Mouse (Mus musculus) frontal cortex, postnatal 36 days (tissue): ENCODE measurements around the gene Ifitm5.
"Not testable (repeated sequence)": the region's sequence is repeated elsewhere in the genome, so short reads cannot be mapped to it uniquely, and the experiment has no call there.

Experiments
- DNase-seq, 2 experiments: peaks; one replicate each; pipeline ENCODE4 v3.0.0; 2022; ENCODE audit warnings: low spot score in 2 of 2

Gene Ifitm5

GRCm38 (mm10) chr7:140949824-140950530 lies at the start of gene Ifitm5:
Gene Ifitm5, minus strand, starts transcription at chr7:140950291.
- no peak for DNase-seq

DNA sequence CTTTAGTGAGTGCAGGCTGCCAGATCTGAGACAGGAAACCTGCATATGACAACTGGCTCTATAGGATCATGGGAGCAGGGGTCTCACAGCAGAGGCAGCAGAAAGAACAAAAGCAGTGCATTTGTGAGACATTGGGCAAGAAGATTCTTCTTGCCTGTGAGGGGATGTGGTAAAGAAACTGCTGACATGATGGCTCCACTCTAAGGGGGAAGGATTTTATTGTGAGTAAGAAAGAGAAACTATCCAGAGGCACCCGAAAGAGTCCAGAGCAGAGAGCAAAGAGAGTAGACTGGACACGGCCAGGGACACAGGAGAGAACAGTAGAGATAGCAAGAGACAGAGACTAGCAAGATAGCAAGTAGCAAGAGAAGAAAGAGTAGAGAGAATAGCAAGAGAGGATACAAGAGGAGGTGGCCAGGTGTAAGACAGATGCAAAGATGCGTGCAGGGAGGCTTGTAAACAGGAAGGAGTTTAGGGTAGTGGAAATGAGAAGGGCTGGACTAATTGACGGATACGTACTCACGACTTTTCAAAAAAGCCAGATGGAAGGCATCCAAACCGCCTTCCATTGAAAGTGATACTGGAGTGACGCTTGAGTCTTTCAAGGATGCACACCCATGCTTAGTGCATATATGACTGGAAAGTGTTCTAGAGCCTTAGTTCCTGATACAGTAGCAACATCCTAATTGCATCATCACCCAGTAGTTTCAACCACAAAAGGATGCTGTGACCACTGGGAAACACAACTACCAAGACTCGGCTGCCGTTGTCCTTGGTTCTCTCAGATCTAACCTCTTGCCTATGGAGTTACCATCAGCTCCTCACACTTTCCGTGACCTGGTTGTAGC lies 49.0 kb upstream of the Ifitm5 start:
- no peak for DNase-seq

GRCm38 (mm10) chr7:140997817-140998216 lies 47.7 kb upstream of the Ifitm5 start:
- no peak for DNase-seq

GRCm38 (mm10) chr7:140991117-140991689 lies 41.1 kb upstream of the Ifitm5 start:
- DNase-seq = no peak

DNA sequence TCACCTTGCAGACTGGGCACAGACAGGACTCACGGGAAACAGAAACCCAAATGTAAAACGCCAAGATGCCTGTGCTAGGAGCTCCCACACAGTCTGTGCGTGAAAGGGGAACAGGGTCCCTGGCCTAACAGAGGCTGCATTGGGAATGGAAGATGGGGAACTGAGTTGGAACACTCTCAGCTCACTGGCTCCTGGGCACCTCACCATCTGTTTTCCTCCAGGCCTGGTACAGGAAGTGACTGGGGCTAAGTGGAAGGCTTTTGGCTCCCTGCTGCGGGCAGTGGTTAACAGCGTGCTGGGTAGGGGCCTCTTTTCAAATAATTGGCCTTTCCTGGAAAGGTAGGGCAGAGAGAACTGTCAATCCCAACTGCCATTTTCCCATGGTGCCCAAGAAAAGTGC lies 40.5 kb upstream of the Ifitm5 start:
- DNase-seq = no peak

- no peak for DNase-seq
Observed at GRCm38 (mm10) chr7:140990185-140990584, 40.1 kb upstream of the Ifitm5 start.

DNA sequence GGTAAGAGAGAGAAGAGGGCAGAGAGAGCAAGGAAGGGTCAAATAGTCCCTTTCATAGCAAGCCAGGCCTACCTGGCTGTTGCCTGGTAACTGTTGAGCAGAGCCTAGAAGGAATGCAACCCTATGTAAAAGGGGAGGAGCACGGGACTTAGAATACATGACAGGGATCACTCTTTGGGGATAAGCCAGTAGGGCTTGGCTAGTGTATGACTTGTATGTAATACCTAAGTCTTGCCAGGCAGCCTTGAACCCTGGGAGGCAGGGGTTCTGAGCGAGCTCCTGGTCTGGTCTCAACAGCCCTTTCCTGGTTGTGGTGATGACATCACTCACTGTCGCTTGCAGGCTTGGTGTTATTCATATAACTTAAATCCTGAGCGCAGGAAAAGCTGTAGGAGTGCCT lies 38.9 kb upstream of the Ifitm5 start:
- no peak for DNase-seq

GRCm38 (mm10) chr7:140987182-140988138 lies 37.4 kb upstream of the Ifitm5 start:
- DNase-seq = peak; percentile 29 to 69

DNA sequence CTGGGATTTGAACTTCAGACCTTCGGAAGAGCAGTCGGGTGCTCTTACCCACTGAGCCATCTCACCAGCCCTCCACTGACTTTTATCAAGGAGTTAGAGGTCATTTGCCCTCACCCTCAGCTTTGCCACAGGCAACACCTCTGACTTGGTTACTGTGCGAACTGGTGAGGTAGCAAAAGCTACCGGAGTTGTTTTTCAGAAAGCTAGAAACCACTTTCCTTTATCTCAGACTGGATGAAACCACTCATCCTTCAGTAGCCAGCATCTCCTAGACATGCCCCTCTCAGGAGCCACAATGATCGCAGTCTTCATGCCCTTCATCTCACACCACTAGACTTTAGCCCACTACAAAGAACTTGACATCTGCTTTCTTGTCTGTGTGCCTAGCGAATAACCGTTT lies 32.9 kb upstream of the Ifitm5 start:
- no peak for DNase-seq

- DNase-seq = no peak
Observed at GRCm38 (mm10) chr7:140981704-140982103, 31.6 kb upstream of the Ifitm5 start.

DNA sequence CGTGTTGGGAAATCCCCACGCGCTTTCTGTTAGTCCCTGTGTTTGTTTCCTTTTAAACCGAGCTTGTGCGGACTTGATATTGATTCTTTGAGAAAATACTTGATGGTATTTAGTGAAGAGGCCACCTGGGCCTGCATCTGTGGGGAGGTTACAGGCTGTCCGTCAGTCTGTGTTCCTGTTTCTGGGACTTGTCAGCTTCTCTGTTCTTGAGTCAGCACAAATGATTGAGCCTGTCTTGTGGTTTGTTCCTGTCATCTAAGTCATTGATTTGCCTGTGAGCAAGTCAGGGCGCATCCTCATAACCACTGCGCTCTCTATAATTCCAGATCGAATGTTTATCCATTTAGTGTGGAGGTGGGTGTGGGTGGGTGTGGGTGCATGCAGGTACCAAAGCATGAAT lies 26.6 kb upstream of the Ifitm5 start:
- not testable (repeated sequence) for DNase-seq

- no peak for DNase-seq
Observed at GRCm38 (mm10) chr7:140975465-140975864, 25.4 kb upstream of the Ifitm5 start.

DNA sequence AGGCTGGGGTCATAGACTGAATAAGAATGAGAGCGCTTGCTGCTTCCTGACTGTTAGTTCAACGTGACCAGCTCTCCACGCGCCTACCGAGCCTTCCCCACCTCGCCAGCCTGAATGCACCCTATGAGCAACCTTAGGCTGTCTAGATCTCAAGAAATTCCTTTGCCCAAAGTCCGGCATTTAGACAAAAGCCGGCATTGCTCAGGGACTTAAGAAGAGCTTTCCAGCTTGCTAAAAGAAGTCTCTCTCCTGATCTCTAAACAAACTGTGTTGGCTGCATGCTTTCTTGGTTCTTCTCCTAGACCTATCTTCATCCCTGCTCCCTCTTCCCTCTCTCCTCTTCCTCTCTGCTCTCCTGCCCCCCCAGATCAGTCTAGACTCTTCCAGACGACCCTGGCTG lies 24.8 kb upstream of the Ifitm5 start:
- no peak for DNase-seq

GRCm38 (mm10) chr7:140973396-140974165 lies 23.5 kb upstream of the Ifitm5 start:
- DNase-seq = no peak

DNA sequence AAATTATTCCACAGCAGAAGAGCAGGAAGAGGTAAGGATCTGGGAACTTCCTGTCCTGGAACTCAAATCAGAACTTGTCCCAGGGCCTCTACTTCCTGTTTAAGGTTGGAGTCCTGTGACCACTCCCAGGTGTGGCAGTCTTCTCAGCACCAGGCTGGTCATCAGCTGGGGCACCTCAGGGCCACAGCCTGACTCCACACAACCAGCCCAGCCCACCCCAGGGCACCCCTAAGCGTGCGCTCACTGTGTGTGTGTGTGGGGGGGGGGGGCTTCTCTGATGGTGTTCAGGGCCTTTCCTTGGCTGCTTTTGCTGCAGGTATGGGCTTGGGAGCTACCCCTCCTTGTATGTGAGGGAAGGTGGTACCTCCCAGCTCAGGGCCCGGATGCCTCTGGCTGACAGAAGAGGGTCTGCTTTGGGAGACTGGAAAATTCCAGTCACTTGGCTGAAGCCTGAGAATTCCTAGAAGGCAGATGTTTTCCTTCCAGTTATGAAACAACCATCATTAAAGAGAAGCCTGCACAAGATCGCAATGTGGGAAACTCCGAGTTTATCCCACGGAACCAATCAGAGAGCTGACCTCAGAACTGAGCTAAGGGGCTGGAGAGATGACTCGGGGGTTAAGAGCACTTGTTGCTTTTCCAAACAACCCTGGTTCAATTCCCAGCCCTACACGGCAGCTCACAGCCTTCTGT lies 21.5 kb upstream of the Ifitm5 start:
- DNase-seq = no peak

- no peak for DNase-seq
Observed at GRCm38 (mm10) chr7:140970931-140971330, 20.8 kb upstream of the Ifitm5 start.

DNA sequence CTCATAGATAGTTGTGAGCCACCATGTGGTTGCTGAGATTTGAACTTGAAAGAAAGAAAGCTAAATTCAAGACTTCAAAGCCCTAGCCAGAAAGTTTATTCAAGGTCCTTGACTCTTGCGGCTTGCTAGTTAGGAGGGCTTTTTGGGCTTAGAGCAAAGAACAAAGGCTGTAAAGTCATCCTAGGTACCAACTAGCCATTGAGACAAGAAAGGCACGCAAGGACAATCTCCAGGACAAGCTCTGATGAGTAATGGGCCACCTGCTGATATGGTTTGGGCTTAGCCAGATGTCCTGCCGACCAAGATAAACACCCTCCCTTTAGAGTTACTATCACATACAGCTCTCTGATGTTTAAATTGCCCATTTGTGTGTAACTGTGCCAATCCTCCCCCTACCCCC lies 18.6 kb upstream of the Ifitm5 start:
- not testable (repeated sequence) for DNase-seq

DNA sequence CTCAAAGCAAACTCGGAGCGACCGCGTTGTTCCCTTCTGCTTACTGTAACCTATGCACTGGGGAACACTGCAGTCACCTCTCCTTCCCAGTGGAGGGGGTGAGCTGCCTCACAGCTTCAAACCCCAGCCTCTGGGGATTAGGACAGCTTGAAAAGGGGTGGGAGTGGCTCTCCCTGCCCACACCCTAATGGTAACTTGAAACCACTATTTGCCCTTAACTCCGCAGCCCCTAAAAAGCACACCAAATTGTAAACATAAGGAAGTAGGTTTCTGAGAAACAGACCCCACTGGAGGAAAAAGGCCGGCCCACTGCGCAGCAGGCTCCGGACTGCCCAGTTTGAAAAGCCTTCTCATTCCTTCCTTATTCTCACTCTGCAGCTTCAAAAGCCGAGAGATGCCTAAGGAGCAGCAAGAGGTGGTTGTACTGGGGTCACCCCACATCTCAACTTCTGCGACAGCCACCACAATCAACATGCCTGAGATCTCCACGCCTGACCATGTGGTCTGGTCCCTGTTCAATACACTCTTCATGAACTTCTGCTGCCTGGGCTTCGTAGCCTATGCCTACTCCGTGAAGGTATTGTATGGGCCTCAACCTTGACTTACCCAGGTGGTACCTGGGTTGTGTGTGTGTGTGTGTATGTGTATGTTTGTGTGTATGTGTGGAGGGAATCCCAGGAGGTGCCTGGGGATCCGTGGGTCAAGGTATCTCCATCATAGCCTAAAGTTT lies 17.9 kb upstream of the Ifitm5 start:
- no peak for DNase-seq

- DNase-seq = no peak
Observed at GRCm38 (mm10) chr7:140966921-140967320, 16.8 kb upstream of the Ifitm5 start, which contains the start of gene Ifitm1. Gene Ifitm1, plus strand, starts transcription at chr7:140967221.
